Mouse (Mus musculus) layer of hippocampus, postnatal 25 days (tissue): ENCODE results near the gene Cers5. TPM values are rescaled to one million over a fixed set of nuclear protein-coding genes. Genes with fewer than 3 reads are reported as not detected.

Experiments used
- DNase-seq, 2 experiments: peaks; one replicate each; pipeline ENCODE4 v3.0.0; 2022; ENCODE audit warnings: mixed read lengths in 2 of 2, low spot score in 1 of 2; ENCODE audit errors: extremely low spot score in 1 of 2
- total RNA-seq, 2 experiments: library from RNA; stranded (reverse); gene quantifications; 2 replicates each; pipeline ENCODE4 v1.2.3; 2021

The Cers5 gene
- total RNA-seq, 2 experiments from 2014 or later: 29.0 to 34.0 TPM

DNA sequence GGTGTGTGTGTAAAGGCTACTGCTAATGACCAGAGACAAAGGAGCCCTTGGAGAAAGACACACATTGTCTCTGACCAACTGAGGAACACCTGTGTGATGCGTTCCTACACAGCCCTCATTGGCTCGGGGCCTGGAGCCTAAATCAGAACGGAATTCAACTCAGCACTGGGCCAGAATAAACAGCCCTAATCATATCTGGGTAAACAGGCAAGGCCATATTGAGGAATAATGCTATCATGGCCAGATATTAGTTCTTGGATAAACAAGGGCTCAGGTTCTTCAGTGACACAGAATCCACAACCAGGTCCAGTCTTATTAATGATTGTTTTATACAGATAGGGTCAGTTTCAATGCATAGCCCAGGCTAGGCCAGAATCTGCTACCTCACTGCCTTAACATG, 18.3 kb upstream of the Cers5 start:
- no peak for DNase-seq

DNA sequence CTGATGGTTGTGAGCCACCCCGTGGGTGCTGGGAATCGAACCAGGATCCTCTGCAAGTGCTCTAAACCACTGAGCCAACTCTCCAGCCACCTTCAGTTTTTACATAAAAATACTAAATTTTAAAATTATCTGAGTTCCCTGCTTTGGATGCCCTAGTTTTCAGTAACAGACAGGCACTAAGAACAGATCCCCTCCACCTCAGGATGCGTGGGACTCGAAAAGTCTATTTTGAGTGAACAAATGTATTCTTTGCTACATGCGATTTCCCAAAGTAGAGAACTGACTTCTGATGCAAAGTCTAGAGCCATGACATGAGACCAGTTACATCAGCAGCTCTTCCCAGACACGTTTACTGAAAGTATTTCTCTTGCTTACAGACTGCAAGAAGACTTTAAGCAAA, 17.8 kb upstream of the Cers5 start:
- no peak for DNase-seq

GRCm38 (mm10) chr15:99787625-99788120, 15.0 kb upstream of the Cers5 start:
- DNase-seq: no peak

DNA sequence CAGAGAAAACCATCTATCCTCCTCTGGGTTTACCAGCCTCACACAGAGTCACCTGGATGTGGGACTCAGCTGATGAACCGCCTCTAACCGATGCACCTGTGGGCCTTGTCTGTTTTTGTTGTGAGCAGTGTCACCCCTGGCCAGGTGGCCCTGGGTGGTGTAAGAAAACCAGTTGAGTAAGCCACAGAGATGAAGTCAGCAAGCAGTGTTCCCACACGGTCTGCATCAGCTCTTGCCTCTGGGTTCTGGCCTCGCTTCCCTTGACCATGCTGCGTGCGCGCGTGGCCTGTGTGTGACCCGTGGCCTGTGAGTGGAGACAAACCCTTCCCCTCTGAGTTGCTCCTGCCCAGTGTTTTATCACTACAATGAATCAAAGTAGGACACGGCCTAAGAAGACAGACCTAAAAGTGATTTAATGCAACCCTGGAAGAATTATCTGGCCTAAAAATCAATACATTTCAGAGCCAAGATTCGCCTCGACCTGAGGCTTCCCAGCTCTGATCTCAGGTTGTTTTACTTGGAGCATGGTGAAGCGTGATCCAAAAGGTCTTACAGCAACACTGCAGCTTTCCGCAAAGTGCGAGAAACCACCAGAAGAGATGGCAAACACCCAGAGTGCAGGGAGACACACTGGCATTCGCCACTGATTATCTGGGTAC, 6.1 kb upstream of the Cers5 start:
- DNase-seq: no peak

DNA sequence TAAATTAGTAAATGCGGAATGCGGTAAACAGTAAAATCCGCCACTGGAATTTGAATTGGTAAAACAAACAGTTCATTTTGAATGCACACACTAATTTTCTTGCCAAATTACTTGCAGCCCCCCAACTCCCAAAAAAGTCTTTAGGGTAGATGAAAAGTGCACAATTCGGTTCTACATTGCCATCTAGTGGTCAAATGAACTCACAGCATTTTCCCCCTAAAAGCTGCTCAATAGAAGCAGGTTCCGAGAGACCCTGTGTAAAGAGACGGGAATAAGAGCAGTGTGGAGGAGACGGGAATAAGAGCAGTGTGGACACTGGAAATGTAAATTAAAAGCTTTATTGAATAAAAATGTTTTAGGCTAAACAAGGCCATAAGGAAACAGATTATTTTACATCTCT, 5.5 kb upstream of the Cers5 start:
- DNase-seq: peak in 1 of 2 experiments; percentile 28

GRCm38 (mm10) chr15:99772925-99773324, 240 bp upstream of the Cers5 start:
- no peak for DNase-seq

DNA sequence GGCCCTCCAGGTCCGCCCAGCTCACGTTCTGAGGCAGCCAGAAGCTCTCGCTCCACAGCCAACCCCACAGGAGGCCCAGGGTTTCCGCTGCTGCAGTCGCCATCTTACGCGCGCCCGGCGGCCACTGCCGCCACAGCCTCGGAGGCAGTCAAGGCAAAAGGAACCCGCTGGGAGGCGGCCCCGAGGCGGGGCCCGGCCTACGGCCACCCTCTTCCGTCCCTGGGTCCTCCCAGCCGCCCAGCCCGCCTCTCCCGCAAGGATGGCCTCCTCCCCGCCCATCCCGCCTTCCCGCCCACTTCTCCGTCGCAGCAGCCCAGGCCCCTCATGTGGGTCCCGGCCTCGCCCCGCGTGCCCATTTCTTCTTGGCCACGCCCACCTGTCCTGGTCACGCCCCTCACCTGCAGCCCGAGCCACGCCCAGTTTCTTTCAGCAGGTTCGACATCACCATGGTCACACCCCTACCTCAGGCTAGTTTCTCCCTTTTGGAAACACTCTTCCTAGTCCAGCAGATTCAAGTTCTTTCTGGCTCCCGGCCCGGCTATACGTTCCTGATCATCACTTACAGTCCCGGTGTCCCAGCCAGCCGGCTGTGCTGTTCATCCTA, 306 bp downstream of the Cers5 start:
- peak; percentile 75 to 77 for DNase-seq

DNA sequence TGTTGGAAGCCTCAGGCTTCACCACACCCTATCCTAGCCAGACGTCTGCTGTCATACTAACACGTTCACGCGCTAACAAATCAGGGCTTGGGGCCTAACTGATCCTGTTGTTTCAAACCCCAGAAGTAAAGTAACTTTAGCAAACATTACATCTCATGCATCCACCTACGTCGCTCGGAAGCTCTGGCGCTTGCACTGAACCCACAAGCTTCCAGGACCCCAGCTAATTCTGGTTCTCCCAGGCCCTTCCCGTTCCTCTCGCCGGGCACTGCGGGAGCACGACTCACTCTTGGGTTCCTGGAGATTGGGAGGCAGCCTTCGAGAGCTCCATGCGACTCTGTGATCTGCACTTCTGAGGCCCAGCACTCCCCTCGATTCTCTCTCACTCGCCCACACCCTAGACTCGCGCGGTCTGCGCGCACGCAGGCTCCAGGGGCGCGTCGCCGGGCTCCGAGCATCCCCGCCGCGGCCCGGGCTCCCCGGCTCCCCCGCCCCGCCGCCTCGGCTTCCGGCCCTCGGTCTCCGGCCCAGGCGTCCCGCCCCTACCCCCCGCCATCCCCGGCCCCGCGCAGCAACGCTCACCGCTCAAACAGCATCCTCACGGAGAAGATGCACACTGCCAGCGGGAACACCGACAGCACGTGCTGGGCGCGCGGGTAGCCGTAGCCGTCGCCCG, 946 bp downstream of the Cers5 start:
- peak; percentile 29 to 51 for DNase-seq

- no peak for DNase-seq
Observed at GRCm38 (mm10) chr15:99771004-99771500, 1.6 kb downstream of the Cers5 start.

- DNase-seq: no peak
Observed at GRCm38 (mm10) chr15:99768761-99769160, 3.9 kb downstream of the Cers5 start.

DNA sequence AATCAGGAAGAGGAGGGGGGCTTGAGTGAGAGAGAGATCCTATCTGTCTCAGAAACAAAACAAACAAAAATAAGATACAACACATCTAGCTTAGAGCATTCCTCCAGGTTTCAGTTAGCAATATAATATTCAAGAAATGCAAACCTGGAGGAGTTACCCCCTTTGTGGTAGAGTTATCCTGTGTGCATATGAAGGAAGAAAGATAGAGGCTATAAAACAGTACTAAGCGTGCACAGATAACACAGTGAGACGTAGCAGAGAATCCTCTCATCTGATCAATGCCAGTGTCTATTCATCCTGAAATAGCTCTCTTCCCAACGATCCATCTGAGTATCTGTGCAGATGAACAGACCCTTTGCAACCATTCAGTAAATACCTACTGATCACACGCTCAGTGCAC, 5.2 kb downstream of the Cers5 start:
- no peak for DNase-seq

DNA sequence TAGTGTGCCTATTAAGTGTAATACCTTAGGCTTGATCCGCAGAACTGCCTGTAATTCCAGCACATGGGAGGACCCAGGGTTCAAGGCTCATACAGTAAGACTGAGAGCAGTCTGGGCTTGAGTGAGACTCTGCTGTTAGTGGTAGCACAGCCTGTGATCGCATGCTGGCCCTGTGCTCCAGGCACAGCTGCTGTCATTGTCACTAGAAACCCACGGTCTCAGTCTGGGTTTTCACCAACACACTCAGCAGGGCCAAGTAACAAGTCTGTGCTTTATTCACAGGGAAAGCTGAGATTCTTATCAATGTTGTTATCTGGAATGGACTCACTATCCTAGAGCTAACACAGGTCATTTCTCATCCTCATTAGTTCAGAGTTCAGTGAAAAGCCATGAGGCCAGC, 18.5 kb downstream of the Cers5 start:
- DNase-seq: no peak

DNA sequence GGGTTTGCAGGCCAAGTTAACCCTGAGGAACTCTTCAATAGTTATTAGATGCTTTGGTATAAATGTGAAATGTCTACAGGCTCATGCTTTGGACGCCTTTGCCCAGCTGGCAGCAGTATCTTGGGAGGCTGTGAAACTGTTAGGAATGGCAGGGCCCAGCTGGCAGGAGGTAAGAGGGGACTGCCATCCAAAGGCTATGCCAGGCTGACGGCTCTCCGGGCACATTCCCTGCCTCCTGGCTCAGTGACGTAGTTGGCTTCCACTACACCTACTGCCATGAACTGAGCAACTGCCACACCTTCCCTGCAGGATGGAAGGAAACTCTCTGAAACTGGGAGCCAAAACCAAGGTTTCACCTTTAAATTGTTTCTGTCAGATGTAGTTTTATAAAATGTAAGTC, 32.5 kb downstream of the Cers5 start:
- DNase-seq: no peak

GRCm38 (mm10) chr15:99736675-99737074, 36.0 kb downstream of the Cers5 start:
- DNase-seq: no peak

GRCm38 (mm10) chr15:99735631-99736030, 37.1 kb downstream of the Cers5 start:
- DNase-seq: peak; percentile 100

DNA sequence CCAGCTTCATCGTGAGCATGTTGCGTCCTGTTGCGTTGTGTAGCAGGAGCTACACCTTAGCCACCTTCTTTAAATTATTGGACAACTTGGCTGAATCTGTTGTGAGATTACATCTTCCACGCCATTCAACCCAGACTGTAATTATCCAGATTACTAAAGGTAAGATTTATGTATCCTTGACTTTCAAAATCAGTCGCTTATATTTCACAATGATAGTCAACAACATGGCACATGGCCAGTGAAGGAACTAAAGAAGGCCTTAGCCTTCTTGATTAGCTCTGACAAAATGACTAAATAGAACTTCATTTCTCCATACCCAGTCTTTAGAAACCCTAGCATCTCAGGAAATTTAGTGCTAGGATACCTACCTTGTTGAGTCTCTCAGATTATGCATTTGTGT, 39.5 kb downstream of the Cers5 start:
- no peak for DNase-seq

GRCm38 (mm10) chr15:99731678-99732077, 41.0 kb downstream of the Cers5 start:
- DNase-seq: no peak

- DNase-seq: no peak
Observed at GRCm38 (mm10) chr15:99731167-99731566, 41.5 kb downstream of the Cers5 start.

GRCm38 (mm10) chr15:99729056-99729783, 43.5 kb downstream of the Cers5 start:
- DNase-seq: no peak

GRCm38 (mm10) chr15:99728211-99728610, 44.5 kb downstream of the Cers5 start:
- DNase-seq: no peak

GRCm38 (mm10) chr15:99727525-99727924, 45.2 kb downstream of the Cers5 start:
- no peak for DNase-seq
